Mouse (Mus musculus) erythroblast, embryonic 14.5 days (primary cell): ENCODE data around the gene Timm13. TPM values are rescaled to one million over a fixed set of nuclear protein-coding genes. Genes with fewer than 3 reads are reported as not detected.
A peak's percentile ranks its signal among the peaks of the same experiment; 100 is the strongest.

Experiments used
- H3K27me3 ChIP-seq: 2 replicates; pipeline ENCODE4 v1.6.1; 2012; ENCODE audit warnings: inconsistent platforms; ENCODE audit not compliant: control insufficient read depth
- H3K36me3 ChIP-seq: 2 replicates; pipeline ENCODE4 v1.6.1; 2012; ENCODE audit warnings: mild to moderate bottlenecking, inconsistent platforms; ENCODE audit not compliant: control insufficient read depth
- H3K4me1 ChIP-seq: 2 replicates; pipeline ENCODE4 v1.6.1; 2012; ENCODE audit warnings: inconsistent platforms; ENCODE audit not compliant: control insufficient read depth
- H3K4me3 ChIP-seq: replicated peaks from 2 replicates; pipeline ENCODE3; 2012; ENCODE audit warnings: moderate library complexity, mild to moderate bottlenecking, inconsistent platforms
- H3K9me3 ChIP-seq: 2 replicates; pipeline ENCODE4 v1.6.1; 2012; ENCODE audit warnings: low read length, inconsistent platforms, mixed read lengths; ENCODE audit not compliant: control insufficient read depth
- GATA1 ChIP-seq: IDR thresholded peaks from 2 replicates; pipeline ENCODE4 v1.6.1; 2012; ENCODE audit warnings: low read length, inconsistent platforms, mixed read lengths
- TAL1 ChIP-seq: IDR thresholded peaks from 3 replicates; pipeline ENCODE4 v1.6.1; 2012; ENCODE audit warnings: low read length, inconsistent platforms, mixed read lengths
- polyA plus RNA-seq: library from polyadenylated mRNA; stranded (reverse); fragments of >175 nt; gene quantifications from 2 replicates; pipeline ENCODE4 v1.2.3, GENCODE M21; 2012

Gene Timm13
- polyA plus RNA-seq, 1 experiment = 32.1 TPM

DNA sequence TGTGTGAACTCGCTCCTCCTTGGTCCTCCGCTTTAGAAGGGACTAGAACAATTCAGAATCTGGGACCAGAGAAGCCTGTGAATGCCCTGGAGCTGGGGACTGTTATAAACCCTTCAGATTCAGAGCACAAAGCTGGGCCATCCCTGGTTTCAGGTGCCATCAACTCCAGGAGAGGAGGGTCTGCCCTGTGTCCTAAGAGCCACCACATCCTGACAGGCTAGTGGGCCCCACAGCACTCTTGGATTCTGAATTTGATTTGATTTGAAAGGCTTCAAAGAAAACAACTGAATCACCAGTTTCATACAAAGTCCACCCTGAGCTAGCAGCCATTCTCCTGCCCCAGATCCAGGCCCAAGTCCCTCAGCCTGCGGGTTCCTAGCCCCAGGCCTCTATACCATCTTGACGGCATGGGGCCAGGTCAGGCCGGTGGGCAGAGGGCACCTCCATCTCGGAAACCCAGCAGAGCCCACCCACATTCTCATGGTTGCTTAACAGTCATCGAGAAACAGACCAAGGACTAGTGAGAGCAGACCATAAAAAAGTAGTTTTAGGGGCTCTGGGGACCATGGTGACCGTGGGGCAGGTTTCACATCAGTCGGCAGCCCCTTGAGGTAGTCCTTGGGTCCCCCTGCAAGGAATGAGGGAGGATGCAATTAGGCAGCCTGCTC lies 1.6 kb upstream of the Timm13 start:
- no peak overlapping the region for H3K4me3 ChIP-seq
- no peaks in the 10 kb centered on the region for H3K9me3 ChIP-seq
- TF ChIP-seq TAL1 (no peak), GATA1 (no peak)
- H3K4me1 ChIP-seq = peaks cover 37% of the 10 kb centered on the region
- peaks cover 75% of the 10 kb centered on the region for H3K36me3 ChIP-seq
- H3K27me3 ChIP-seq = no peaks in the 10 kb centered on the region

DNA sequence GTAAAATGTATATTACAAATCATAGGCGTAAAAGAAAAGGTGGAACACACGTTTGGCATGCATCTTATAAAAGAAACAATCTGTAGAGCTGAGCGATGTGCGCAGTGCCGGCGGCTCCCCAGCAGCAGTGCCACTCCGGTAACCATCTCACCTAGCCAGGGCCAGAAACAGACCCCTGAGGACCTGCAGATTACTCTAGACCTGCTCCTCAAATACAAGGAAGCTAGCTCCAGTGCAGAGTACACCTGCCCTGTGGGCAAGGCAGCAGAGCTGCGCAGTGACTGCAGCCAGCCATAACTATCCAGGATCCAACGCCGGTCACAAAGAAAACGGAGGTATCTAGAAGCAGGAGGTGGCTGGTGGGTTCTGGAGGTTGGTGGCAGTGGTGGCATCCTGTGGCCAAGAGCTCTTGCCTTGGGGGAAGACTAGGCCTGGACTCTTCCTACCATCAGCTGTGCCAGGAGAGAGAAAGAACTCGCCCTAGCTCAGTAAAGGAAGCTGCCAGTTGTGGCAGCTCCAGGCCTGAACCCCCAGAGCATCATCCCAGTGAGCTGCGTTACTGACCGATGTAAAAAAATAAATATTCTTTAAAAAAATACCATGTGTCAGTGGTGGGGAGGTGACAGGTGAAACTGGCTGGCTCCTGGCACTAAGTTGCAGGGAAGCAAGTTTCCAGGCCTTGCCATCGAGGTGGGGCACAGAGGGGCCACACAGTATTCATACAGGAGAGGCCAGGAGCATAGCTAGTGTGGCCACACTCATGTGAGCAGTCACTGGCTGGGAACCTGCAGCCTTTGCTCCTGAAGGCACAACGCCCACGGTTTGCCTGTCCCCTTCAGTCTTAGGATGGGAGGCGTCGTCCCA lies 872 bp upstream of the Timm13 start:
- peak overlapping the region; percentile 89 for H3K4me3 ChIP-seq

DNA sequence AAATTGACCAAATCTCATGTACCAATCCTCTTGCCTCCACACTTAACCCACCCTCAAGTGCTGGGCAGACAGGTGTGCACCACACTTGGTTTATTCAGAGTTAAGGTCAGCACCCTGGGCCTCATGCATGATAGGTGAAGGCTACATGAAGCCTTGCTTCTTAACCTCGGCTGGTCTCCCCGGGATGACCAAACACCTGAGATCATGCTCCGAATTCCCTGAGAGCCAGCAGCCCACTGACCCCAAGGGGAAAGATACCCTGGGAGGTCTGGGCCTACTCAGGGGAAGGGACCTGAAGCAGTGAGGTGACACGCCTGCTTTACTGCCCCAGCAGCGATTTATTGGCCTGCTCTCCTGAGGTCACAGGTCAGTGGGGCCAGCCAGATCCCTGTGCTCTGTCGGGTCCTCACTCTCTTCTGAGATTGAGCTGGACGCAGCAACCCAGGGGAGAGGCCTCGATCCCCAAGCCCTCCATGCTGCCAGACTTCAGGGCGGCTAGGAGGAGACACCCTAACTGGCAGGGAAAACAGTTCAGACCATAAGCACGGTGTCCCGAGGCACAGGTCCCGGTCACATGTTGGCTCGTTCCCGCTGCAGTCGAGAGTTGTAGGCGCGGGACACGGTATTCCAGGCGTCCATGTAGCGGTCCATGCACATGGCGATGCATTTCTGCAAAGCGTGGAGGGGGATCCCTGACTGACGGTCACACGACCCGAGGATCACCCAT lies 1.0 kb downstream of the Timm13 start:
- Histone ChIP-seq H3K36me3 (peaks cover 59% of the 10 kb centered on the region), H3K27me3 (no peaks in the 10 kb centered on the region), H3K4me3 (peak overlapping the region; percentile 89), H3K4me1 (peaks cover 47% of the 10 kb centered on the region), H3K9me3 (no peaks in the 10 kb centered on the region)
- TF ChIP-seq TAL1 (no peak), GATA1 (no peak)

More for the DNA sequence above, 872 bp upstream of the Timm13 start:
- TF ChIP-seq GATA1 (no peak), TAL1 (no peak)
- H3K36me3 ChIP-seq = peaks cover 75% of the 10 kb centered on the region
- H3K27me3 ChIP-seq = no peaks in the 10 kb centered on the region
- H3K9me3 ChIP-seq = no peaks in the 10 kb centered on the region
- peaks cover 41% of the 10 kb centered on the region for H3K4me1 ChIP-seq

DNA sequence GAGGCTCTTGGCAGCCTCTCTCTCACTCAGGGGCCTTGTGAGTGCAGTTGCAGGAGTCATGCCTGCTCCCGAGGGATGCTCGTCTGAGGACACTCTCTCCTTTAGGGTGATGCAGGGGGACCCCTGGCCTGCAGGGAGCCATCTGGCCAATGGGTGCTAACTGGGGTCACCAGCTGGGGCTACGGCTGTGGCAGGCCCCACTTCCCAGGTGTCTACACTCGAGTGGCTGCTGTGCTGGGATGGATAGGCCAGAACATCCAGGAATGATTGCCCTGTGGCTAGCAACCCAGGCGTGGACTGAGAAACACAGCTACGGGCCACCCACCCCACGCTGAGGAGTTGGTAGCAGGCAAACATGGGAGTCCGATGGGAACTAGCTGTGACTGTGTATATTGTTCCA lies 1.7 kb downstream of the Timm13 start:
- Histone ChIP-seq H3K27me3 (no peaks in the 10 kb centered on the region), H3K4me1 (peaks cover 47% of the 10 kb centered on the region), H3K4me3 (peak overlapping the region; percentile 89), H3K36me3 (peaks cover 52% of the 10 kb centered on the region), H3K9me3 (no peaks in the 10 kb centered on the region)
- no peak for TF ChIP-seq GATA1
- TF ChIP-seq TAL1 = no peak

DNA sequence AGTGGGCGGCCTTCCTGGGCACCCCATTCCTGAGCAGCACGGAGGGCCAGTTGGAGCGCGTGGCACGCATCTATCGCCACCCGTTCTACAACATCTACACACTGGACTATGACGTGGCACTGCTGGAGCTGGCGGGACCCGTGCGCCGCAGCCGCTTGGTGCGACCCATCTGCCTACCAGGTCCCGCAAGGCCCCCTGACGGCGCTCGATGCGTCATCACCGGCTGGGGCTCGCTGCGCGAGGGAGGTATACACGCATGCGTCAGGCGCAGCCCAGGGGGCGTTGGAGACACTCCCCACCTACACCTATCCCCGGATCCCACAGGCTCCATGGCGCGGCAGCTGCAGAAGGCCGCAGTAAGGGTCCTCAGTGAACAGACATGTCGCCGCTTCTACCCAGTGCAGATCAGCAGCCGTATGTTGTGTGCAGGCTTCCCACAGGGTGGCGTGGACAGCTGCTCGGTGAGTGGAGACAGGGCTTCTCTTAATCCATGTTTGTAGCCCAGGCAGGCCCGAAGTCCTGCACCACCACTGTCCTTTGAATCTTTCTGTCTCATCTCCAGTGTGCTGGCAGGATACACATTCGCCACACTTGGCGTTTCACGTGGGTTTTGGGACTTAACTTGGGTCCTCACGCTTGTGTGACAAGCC lies 2.8 kb downstream of the Timm13 start:
- 0 out of 2 replicates have a peak, but pooled peaks cover under 1% of the 10 kb centered on the region for H3K27me3 ChIP-seq
- peaks cover 47% of the 10 kb centered on the region for H3K4me1 ChIP-seq
- TF ChIP-seq GATA1 (no peak), TAL1 (no peak)
- H3K36me3 ChIP-seq = peaks cover 41% of the 10 kb centered on the region
- H3K9me3 ChIP-seq = no peaks in the 10 kb centered on the region; the same call in 1 of the 2 replicates
- no peak overlapping the region for H3K4me3 ChIP-seq

DNA sequence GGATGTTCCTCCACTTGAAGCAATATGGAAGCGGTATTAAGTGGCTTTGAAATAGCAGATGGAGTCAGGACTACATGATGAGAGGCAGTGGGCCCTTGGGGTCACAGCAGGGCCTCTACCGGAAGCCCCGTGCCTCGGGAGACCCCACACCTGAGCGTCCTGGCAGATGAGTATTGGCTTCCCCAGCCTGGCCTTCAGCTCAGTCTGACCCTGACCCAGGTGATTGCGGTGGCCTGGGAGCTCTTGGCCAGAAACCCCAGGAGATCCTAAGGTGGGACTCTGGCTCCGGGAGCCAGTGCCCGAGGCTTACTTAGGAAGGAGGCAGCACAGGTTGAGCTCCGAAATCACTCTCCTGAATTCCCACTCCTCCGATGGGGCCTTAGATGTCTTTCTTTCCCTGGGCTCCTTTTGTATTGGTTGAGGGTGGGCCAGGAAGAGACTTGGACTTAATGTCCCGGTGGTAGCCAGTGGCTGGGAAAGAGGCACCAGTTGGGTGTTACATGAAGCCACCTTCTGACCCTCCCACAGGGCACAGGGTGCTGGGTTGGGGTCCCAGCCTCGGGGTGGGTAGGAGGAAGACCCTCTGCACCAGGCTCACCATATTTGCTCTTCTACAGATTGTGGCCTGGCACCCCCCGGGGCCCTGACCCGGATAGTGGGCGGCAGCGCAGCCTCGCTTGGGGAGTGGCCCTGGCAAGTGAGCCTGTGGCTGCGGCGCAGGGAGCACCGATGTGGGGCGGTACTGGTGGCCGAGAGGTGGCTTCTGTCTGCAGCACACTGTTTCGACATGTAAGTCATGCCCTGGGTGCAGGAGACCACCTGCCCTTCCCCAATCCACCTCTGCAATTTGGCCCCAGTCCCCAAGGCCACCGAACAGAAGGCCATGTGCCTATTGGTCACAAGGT lies 3.9 kb downstream of the Timm13 start:
- Histone ChIP-seq H3K4me1 (peaks cover 47% of the 10 kb centered on the region), H3K36me3 (peaks cover 30% of the 10 kb centered on the region), H3K4me3 (no peak overlapping the region), H3K27me3 (peaks cover 2% of the 10 kb centered on the region), H3K9me3 (peaks cover 6% of the 10 kb centered on the region)
- TF ChIP-seq GATA1 (no peak), TAL1 (no peak)

DNA sequence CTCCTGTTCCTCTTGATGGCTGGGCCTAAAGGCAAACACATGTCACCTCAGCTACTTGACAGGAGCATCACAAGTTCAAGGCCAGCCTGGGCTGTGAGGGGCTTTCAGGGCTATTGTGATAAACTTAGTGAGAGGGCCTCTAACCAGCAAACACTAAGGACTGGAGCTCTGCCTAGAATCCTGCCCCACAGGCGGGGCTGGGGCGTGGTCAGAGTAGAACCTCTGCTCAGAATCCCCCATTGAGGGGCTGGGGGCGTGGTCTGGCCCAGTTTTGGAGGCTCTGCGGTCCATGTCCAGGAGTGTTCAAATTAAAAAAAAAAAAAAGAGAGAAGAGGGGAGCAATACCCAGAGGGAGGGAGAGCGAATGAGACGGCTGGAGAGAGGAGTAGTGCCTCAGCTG lies 5.1 kb downstream of the Timm13 start:
- no peak overlapping the region for H3K4me3 ChIP-seq
- H3K27me3 ChIP-seq = peaks cover 4% of the 10 kb centered on the region
- H3K36me3 ChIP-seq = peaks cover 27% of the 10 kb centered on the region
- H3K9me3 ChIP-seq = peaks cover 8% of the 10 kb centered on the region
- no peak for TF ChIP-seq TAL1
- TF ChIP-seq GATA1 = no peak
- peaks cover 40% of the 10 kb centered on the region for H3K4me1 ChIP-seq

DNA sequence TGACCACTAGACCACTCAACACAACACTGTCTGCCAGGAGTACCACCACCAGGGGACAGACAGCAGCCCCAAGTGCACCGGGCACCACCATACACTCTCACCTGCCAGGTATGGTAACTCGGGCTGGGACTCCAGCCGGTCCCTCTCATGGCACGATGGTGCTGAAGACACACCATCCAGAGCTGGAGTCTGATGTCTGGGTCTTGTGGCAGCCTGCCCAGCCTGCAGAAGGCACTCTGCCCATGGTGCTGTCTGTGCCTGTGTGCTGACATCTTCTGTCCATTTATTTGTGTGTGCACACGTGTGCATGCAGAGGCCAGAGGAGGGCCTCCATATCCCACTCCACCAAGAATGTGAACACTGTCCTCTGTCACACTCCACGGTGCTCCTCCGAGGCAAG lies 5.7 kb downstream of the Timm13 start:
- no peak for TF ChIP-seq TAL1
- no peak for TF ChIP-seq GATA1
- no peak overlapping the region for H3K4me3 ChIP-seq

More for the DNA sequence above, 5.7 kb downstream of the Timm13 start:
- Histone ChIP-seq H3K27me3 (peaks cover 9% of the 10 kb centered on the region), H3K36me3 (peaks cover 27% of the 10 kb centered on the region), H3K9me3 (peaks cover 8% of the 10 kb centered on the region), H3K4me1 (peaks cover 35% of the 10 kb centered on the region)
